Mouse (Mus musculus) mature B cell (primary cell): ENCODE measurements around the gene Ptprs.

Experiments
- in situ Hi-C: fragments of 300-500 bp; cut with MboI; formaldehyde crosslinking; loops from 2 replicates; pipeline ENCODE4 v1.14.3; 2019

Gene Ptprs

GRCm38 (mm10) chr17:56468380-56468779 is 7.9 kb downstream of the Ptprs start:
- in situ Hi-C loops, result no loop called here

GRCm38 (mm10) chr17:56467456-56467884 is 8.8 kb downstream of the Ptprs start:
- in situ Hi-C loops, result no loop called here

- in situ Hi-C loops, result no loop called here
These were observed 9.5 kb downstream of the Ptprs start for GRCm38 (mm10) chr17:56466747-56467146.

GRCm38 (mm10) chr17:56464817-56465216 is 11.5 kb downstream of the Ptprs start:
- in situ Hi-C loops, result no loop called here

- in situ Hi-C loops, result no loop called here
These were observed 11.9 kb downstream of the Ptprs start for GRCm38 (mm10) chr17:56464345-56464744.

GRCm38 (mm10) chr17:56463500-56463899 is 12.8 kb downstream of the Ptprs start:
- in situ Hi-C loops, result no loop called here

GRCm38 (mm10) chr17:56462835-56463455 is 13.3 kb downstream of the Ptprs start:
- in situ Hi-C loops, result no loop called here

GRCm38 (mm10) chr17:56461771-56462743 is 14.2 kb downstream of the Ptprs start:
- in situ Hi-C loops, result no loop called here

- in situ Hi-C loops, result no loop called here
These were observed 15.4 kb downstream of the Ptprs start for GRCm38 (mm10) chr17:56460876-56461275.

- in situ Hi-C loops, result no loop called here
These were observed 18.8 kb downstream of the Ptprs start for GRCm38 (mm10) chr17:56457442-56457841.

GRCm38 (mm10) chr17:56456353-56456752 is 19.9 kb downstream of the Ptprs start:
- in situ Hi-C loops, result no loop called here

- in situ Hi-C loops, result no loop called here
These were observed 22.6 kb downstream of the Ptprs start for GRCm38 (mm10) chr17:56453689-56454088.

GRCm38 (mm10) chr17:56453251-56453650 is 23.0 kb downstream of the Ptprs start:
- in situ Hi-C loops, result no loop called here

- in situ Hi-C loops, result no loop called here
These were observed 28.6 kb downstream of the Ptprs start for GRCm38 (mm10) chr17:56447716-56448115.

- in situ Hi-C loops, result no loop called here
These were observed 30.9 kb downstream of the Ptprs start for GRCm38 (mm10) chr17:56445397-56445796.

- in situ Hi-C loops, result no loop called here
These were observed 31.5 kb downstream of the Ptprs start for GRCm38 (mm10) chr17:56444771-56445170.

- in situ Hi-C loops, result no loop called here
These were observed 32.9 kb downstream of the Ptprs start for GRCm38 (mm10) chr17:56443341-56443795.

GRCm38 (mm10) chr17:56442316-56442715 is 34.0 kb downstream of the Ptprs start:
- in situ Hi-C loops, result no loop called here

GRCm38 (mm10) chr17:56439731-56440460 is 36.4 kb downstream of the Ptprs start:
- in situ Hi-C loops, result no loop called here

- in situ Hi-C loops, result no loop called here
These were observed 44.7 kb downstream of the Ptprs start for GRCm38 (mm10) chr17:56431582-56431981.

- in situ Hi-C loops, result no loop called here
These were observed 48.4 kb downstream of the Ptprs start for GRCm38 (mm10) chr17:56427857-56428256.

GRCm38 (mm10) chr17:56425941-56426340 is 50.3 kb downstream of the Ptprs start:
- in situ Hi-C loops, result no loop called here
